ENCODE assay signal across 7 mouse cellular contexts in genomic region chr17:56613236-56613844, GRCm38 (mm10). TPM values are rescaled to one million over a fixed set of nuclear protein-coding genes. Genes with fewer than 3 reads are reported as not detected.
DNase-seq lines count a peak whose midpoint lies in the region; ATAC-seq and TF ChIP-seq lines count a peak whose summit lies in the region.

Gene Rpl36, plus strand, starts transcription at chr17:56613416.

- peak within 1 kb of the TSS; percentile 94 for H3K27ac ChIP-seq in embryonic facial prominence, embryonic 13.5 days
- peak within 1 kb of the TSS; percentile 84 for H3K27ac ChIP-seq in heart, adult 2 months
- peak within 1 kb of the TSS; percentile 94 for H3K27ac ChIP-seq in limb, embryonic 13.5 days
- peak within 1 kb of the TSS; percentile 91 for H3K27ac ChIP-seq in midbrain, embryonic 16.5 days (ENCODE audit: low read length)

- peak; percentile 34 for ATAC-seq in embryonic facial prominence, embryonic 13.5 days (ENCODE audit: insufficient number of reproducible peaks, insufficient read depth, low FRiP score, low TSS enrichment, low read depth)
- peak; percentile 57 for ATAC-seq in limb, embryonic 13.5 days (ENCODE audit: low FRiP score, low read depth)
- peak; percentile 61 for ATAC-seq in midbrain, embryonic 16.5 days

- DNase-seq in adrenal gland, postnatal 36 days, result peak; percentile 97
- peak; percentile 94 to 97 for DNase-seq in heart, adult 2 months
- DNase-seq in kidney, adult 8-10 months, result peak; percentile 94 to 98
- DNase-seq in spleen, postnatal 10 days (ENCODE audit: low spot score in 2 of 2), result peak; percentile 96 to 97

- no peak; the same call in 1 of the 2 replicates for TF ChIP-seq CTCF in heart, adult 2 months (IDR thresholded peaks at IDR 0.05)

- TF ChIP-seq EP300 in heart, adult 2 months (IDR thresholded peaks at IDR 0.05; ENCODE audit: insufficient read depth, low read depth, low read length), result peak; percentile 74; the same call in 1 of the 2 replicates

- intact Hi-C loops in heart, adult 2 months (cut with DNase I), result loop anchor here (1.0 to 10.0 kb wide), 5 partner anchors 55 to 901 kb away; partner anchors contain the start of genes Ndufa11, Pot1b, Pspn and Sh3gl1

- no peaks in the 10 kb centered on the region for H3K27me3 ChIP-seq in embryonic facial prominence, embryonic 13.5 days
- H3K27me3 ChIP-seq in heart, adult 2 months (ENCODE audit: control insufficient read depth, insufficient read depth, low read length), result no peaks in the 10 kb centered on the region
- H3K27me3 ChIP-seq in limb, embryonic 13.5 days, result no peaks in the 10 kb centered on the region
- H3K27me3 ChIP-seq in midbrain, embryonic 16.5 days (ENCODE audit: control insufficient read depth, insufficient read depth, low read depth, low read length), result no peaks in the 10 kb centered on the region

- WGBS in embryonic facial prominence, embryonic 13.5 days, result under 1% methylated on average over 52 of the region's 52 CpGs
- WGBS in heart, adult 2 months, result under 1% methylated on average over 52 of the region's 52 CpGs
- under 1% methylated on average over 52 of the region's 52 CpGs for WGBS in limb, embryonic 13.5 days
- under 1% methylated on average over 47 of the region's 52 CpGs for WGBS in midbrain, embryonic 16.5 days

- peaks cover 31% of the 10 kb centered on the region for H3K4me1 ChIP-seq in embryonic facial prominence, embryonic 13.5 days
- peaks cover 11% of the 10 kb centered on the region for H3K4me1 ChIP-seq in heart, adult 2 months (ENCODE audit: control insufficient read depth, insufficient read depth, low read length)
- peaks cover 39% of the 10 kb centered on the region for H3K4me1 ChIP-seq in limb, embryonic 13.5 days
- peaks cover 24% of the 10 kb centered on the region for H3K4me1 ChIP-seq in midbrain, embryonic 16.5 days (ENCODE audit: control insufficient read depth, insufficient read depth, low read length)

- peak within 1 kb of the TSS; percentile 89 for H3K4me2 ChIP-seq in embryonic facial prominence, embryonic 13.5 days
- peak within 1 kb of the TSS; percentile 98 for H3K4me2 ChIP-seq in limb, embryonic 13.5 days (replicated peaks)
- peak within 1 kb of the TSS; percentile 83 for H3K4me2 ChIP-seq in midbrain, embryonic 16.5 days (ENCODE audit: low read length)

- TF ChIP-seq POLR2A in heart, adult 2 months (IDR thresholded peaks at IDR 0.05; ENCODE audit: insufficient read depth, low read depth, low read length), result peak; percentile 91

- H3K79me2 ChIP-seq in heart, adult 2 months (replicated peaks; ENCODE audit: control insufficient read depth, insufficient read depth, low read length), result no peaks in the 10 kb centered on the region

- H3K36me3 ChIP-seq in embryonic facial prominence, embryonic 13.5 days, result peaks cover 43% of the 10 kb centered on the region
- H3K36me3 ChIP-seq in heart, adult 2 months (ENCODE audit: control insufficient read depth, insufficient read depth, low read length), result no peaks in the 10 kb centered on the region
- H3K36me3 ChIP-seq in limb, embryonic 13.5 days, result peaks cover 42% of the 10 kb centered on the region
- H3K36me3 ChIP-seq in midbrain, embryonic 16.5 days (ENCODE audit: control insufficient read depth, insufficient read depth, low read length), result peaks cover 17% of the 10 kb centered on the region

- peak within 1 kb of the TSS; percentile 88 for H3K9ac ChIP-seq in embryonic facial prominence, embryonic 13.5 days
- H3K9ac ChIP-seq in heart, adult 2 months (ENCODE audit: low read depth, low read length), result peak within 1 kb of the TSS; percentile 87
- peak within 1 kb of the TSS; percentile 91 for H3K9ac ChIP-seq in limb, embryonic 13.5 days
- peak within 1 kb of the TSS; percentile 77 for H3K9ac ChIP-seq in midbrain, embryonic 16.5 days (ENCODE audit: low read depth, low read length)

- no peaks in the 10 kb centered on the region for H3K9me3 ChIP-seq in embryonic facial prominence, embryonic 13.5 days
- H3K9me3 ChIP-seq in limb, embryonic 13.5 days, result no peaks in the 10 kb centered on the region
- H3K9me3 ChIP-seq in midbrain, embryonic 16.5 days (replicated peaks; ENCODE audit: control insufficient read depth, low read length, poor library complexity, severe bottlenecking), result no peaks in the 10 kb centered on the region

- H3K4me3 ChIP-seq in embryonic facial prominence, embryonic 13.5 days, result peak within 1 kb of the TSS; percentile 62
- peak within 1 kb of the TSS; percentile 88 for H3K4me3 ChIP-seq in heart, adult 2 months
- peak within 1 kb of the TSS; percentile 72 for H3K4me3 ChIP-seq in limb, embryonic 13.5 days
- peak within 1 kb of the TSS; percentile 64 for H3K4me3 ChIP-seq in midbrain, embryonic 16.5 days (ENCODE audit: low read depth, low read length)

RNA-seq across cellular contexts. Expression of gene Rpl36, which starts in this region (rescaled TPM):
- 100 to 1,000 TPM; 804 to 953 TPM for total RNA-seq in adrenal gland, postnatal 36 days (2021)
- polyA plus RNA-seq in embryonic facial prominence, embryonic 13.5 days (2015; fragmentation: Nextera tagmentation; extraction: Ambion mirVana), result 1,916 and 1,978 TPM in 2 replicates
- total RNA-seq in heart, adult 2 months (2021), result 100 to 1,000 TPM; 671 to 795 TPM
- 801 and 1,357 TPM in 2 replicates for polyA plus RNA-seq in heart, adult 2 months (2012; rRNA removed)
- 1,714 and 1,755 TPM in 2 replicates for polyA plus RNA-seq in limb, embryonic 13.5 days (2015; fragmentation: Nextera tagmentation; extraction: Ambion mirVana)
- 789 and 838 TPM in 2 replicates for polyA plus RNA-seq in midbrain, embryonic 16.5 days (2015; fragmentation: Nextera tagmentation; extraction: Ambion mirVana)

Comparison
In these comparisons a context has a peak if more than half of its experiments do, and no peak if none do; other contexts are left out.
1. Peak in every context shown above with its lines: DNase-seq, ATAC-seq, H3K4me3 ChIP-seq and H3K27ac ChIP-seq.